Mouse (Mus musculus) hindbrain, postnatal 0 days (tissue): Measurements from ENCODE around the gene Enc1. TPM values are rescaled to one million over a fixed set of nuclear protein-coding genes. Genes with fewer than 3 reads are reported as not detected.

Experiments
- ATAC-seq: fragments of 200-750 bp; cut with Nextera tagmentation; 2 replicates; pipeline ENCODE4 v1.8.0; 2017; ENCODE audit warnings: mild to moderate bottlenecking, moderate TSS enrichment, moderate library complexity
- DNase-seq: peaks from one replicate; pipeline ENCODE4 v3.0.0-alpha.2; 2015; ENCODE audit warnings: low spot score
- H3K27ac ChIP-seq: fragments of 300-500 bp; sonication (generic); 2 replicates; pipeline ENCODE4 v1.5.1; 2014; ENCODE audit warnings: mild to moderate bottlenecking
- H3K27me3 ChIP-seq: fragments of 300-500 bp; sonication (generic); 2 replicates; pipeline ENCODE4 v1.6.1; 2014; ENCODE audit warnings: low read length, mixed read lengths; ENCODE audit not compliant: insufficient read depth
- H3K36me3 ChIP-seq: fragments of 300-500 bp; sonication (generic); 2 replicates; pipeline ENCODE4 v1.6.1; 2014; ENCODE audit warnings: low read length, mixed read lengths; ENCODE audit not compliant: insufficient read depth
- H3K4me1 ChIP-seq: fragments of 300-500 bp; sonication (generic); 2 replicates; pipeline ENCODE4 v1.6.1; 2014; ENCODE audit warnings: antibody characterized with exemption, low read length, mixed read lengths; ENCODE audit not compliant: insufficient read depth
- H3K4me2 ChIP-seq: fragments of 300-500 bp; sonication (generic); 2 replicates; pipeline ENCODE4 v1.6.1; 2014; ENCODE audit warnings: low read depth, mild to moderate bottlenecking, low read length, moderate library complexity, mixed read lengths
- H3K4me3 ChIP-seq: fragments of 300-500 bp; sonication (generic); 2 replicates; pipeline ENCODE4 v1.5.1; 2014; ENCODE audit warnings: low read length
- H3K9ac ChIP-seq: fragments of 300-500 bp; sonication (generic); replicated peaks from 2 replicates; pipeline ENCODE4 v1.6.1; 2014; ENCODE audit warnings: mild to moderate bottlenecking, low read length, moderate library complexity, mixed read lengths
- H3K9me3 ChIP-seq: fragments of 300-500 bp; sonication (generic); 2 replicates; pipeline ENCODE4 v1.6.1; 2016; ENCODE audit warnings: low read length, mixed read lengths
- CTCF ChIP-seq: IDR thresholded peaks from 2 replicates; pipeline ENCODE4 v1.5.1; 2016; ENCODE audit warnings: antibody characterized with exemption, control low read depth, low read depth
- WGBS: fragments of 180-500 bp; shearing (Covaris S2); extraction: QIAGEN DNeasy Blood & Tissue Kit; methylation state at CpG from one replicate; pipeline ENCODE4 v1.1.7; 2014; 5-methylcytosine and 5-hydroxymethylcytosine counted together
- polyA plus RNA-seq: library from polyadenylated mRNA; unstranded; fragments of >200 nt; fragmentation: Nextera tagmentation; extraction: Ambion mirVana; gene quantifications from 2 replicates; pipeline ENCODE4 v1.2.1, GENCODE M21; 2015
- total RNA-seq: library from RNA; depleted of rRNA; stranded (reverse); fragments of >200 nt; gene quantifications from 2 replicates; pipeline ENCODE4 v1.2.3, GENCODE M21; 2014

Gene Enc1
- total and polyA plus RNA-seq, 2 experiments from 2014 or later = 33.3 to 179 TPM

DNA sequence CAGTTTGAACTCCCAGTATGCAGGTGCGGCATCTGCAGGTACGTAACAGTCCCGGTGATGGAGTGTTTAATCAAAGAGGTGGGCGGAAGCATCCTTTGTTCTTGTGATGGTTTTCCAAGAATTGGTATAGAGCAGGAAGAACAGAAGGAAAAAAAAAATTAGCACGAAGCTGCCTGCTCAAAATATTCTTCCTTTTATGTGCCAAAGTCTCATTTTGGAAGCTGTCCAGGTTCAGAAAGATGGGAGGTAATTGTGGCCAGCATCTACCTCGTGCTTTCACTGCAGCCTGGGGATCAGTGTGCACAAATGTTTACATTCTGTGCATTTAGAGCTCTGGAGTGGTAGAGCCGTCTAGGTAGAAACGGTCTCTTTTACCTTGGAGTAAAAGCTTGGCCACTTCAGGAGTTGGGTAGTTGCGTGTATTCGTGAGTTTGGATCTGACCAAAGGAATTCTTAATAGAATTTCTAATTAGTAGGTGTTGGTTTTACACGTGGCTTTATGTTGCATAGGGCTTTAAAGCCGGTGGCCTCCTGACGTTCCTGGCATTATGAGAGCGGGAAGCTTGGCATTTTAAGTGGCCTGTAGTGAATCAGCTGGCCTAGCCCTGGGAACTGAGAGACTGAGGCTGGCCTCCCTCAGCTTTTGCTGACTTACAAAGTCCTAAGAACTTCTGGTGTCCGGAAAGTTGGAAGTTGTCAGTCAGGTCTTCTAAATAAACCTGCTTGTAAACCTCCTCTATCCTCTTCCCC, 3.2 kb downstream of the Enc1 start:
- H3K27ac ChIP-seq = peak overlapping the region; percentile 94; the same call in 1 of the 2 replicates
- TF ChIP-seq CTCF = no peak
- peaks cover 25% of the 10 kb centered on the region; the same call in 1 of the 2 replicates for H3K4me1 ChIP-seq
- H3K9me3 ChIP-seq = no peaks in the 10 kb centered on the region
- peak overlapping the region; percentile 97 for H3K4me3 ChIP-seq
- H3K4me2 ChIP-seq = peak overlapping the region; percentile 97
- peaks cover 15% of the 10 kb centered on the region; the same call in 1 of the 2 replicates for H3K36me3 ChIP-seq
- DNase-seq (no peak), ATAC-seq (no peak)
- peak overlapping the region; percentile 77 for H3K9ac ChIP-seq
- H3K27me3 ChIP-seq = no peaks in the 10 kb centered on the region
- 17% methylated on average over 15 of the region's 15 CpGs for WGBS

DNA sequence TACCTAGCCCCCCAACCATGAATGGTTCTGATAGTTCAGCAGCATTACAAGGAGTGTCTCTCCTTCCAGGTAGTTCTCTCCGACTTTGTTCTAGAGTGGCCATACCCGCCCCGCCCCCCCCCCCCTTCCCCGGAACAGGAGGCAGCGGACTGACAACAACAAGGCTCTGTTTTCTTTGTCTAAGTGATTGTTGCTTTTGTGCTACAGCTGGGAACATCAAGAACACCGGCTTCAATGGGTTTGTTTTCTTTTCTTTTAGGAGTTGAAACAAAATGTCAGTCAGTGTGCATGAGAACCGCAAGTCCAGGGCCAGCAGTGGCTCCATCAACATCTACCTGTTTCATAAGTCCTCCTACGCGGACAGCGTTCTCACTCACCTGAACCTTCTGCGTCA, 3.8 kb downstream of the Enc1 start:
- DNase-seq = no peak
- Histone ChIP-seq H3K4me3 (peak overlapping the region; percentile 97), H3K4me1 (peaks cover 28% of the 10 kb centered on the region), H3K4me2 (peak overlapping the region; percentile 97), H3K27me3 (no peaks in the 10 kb centered on the region), H3K36me3 (peaks cover 15% of the 10 kb centered on the region; the same call in 1 of the 2 replicates), H3K27ac (peak overlapping the region; percentile 38; the same call in 1 of the 2 replicates), H3K9ac (peak overlapping the region; percentile 77; the same call in 1 of the 2 replicates), H3K9me3 (no peaks in the 10 kb centered on the region)
- 37% methylated on average over 11 of the region's 11 CpGs for WGBS
- no peak for TF ChIP-seq CTCF
- ATAC-seq = no peak

DNA sequence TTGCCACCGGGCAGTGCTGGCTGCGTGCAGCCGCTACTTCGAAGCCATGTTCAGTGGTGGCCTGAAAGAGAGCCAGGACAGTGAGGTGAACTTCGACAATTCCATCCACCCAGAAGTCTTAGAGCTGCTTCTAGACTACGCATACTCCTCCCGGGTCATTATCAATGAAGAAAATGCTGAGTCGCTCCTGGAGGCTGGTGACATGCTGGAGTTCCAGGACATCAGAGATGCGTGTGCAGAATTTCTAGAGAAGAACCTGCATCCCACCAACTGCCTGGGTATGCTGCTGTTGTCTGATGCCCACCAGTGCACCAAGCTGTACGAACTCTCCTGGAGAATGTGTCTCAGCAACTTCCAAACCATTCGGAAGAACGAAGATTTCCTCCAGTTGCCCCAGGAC, 4.3 kb downstream of the Enc1 start:
- Histone ChIP-seq H3K9ac (no peak overlapping the region; the same call in 1 of the 2 replicates), H3K36me3 (peaks cover 15% of the 10 kb centered on the region; the same call in 1 of the 2 replicates), H3K9me3 (no peaks in the 10 kb centered on the region), H3K4me3 (peak overlapping the region; percentile 97), H3K4me2 (peak overlapping the region; percentile 97), H3K27me3 (no peaks in the 10 kb centered on the region), H3K27ac (no peak overlapping the region), H3K4me1 (peaks cover 33% of the 10 kb centered on the region)
- ATAC-seq (no peak), DNase-seq (no peak)
- TF ChIP-seq CTCF = no peak
- WGBS = 64% methylated on average over 12 of the region's 12 CpGs

DNA sequence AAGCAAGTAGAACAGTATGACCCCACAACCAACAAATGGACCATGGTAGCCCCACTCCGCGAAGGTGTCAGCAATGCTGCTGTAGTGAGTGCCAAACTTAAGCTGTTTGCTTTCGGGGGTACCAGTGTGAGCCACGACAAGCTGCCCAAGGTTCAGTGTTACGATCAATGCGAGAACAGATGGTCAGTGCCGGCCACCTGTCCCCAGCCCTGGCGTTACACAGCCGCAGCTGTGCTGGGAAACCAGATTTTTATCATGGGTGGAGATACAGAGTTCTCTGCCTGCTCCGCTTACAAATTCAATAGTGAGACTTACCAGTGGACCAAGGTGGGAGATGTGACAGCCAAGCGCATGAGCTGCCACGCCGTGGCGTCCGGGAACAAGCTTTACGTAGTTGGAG, 5.3 kb downstream of the Enc1 start:
- ATAC-seq (no peak), DNase-seq (no peak)
- Histone ChIP-seq H3K9ac (no peak overlapping the region), H3K4me3 (no peak overlapping the region), H3K36me3 (peaks cover 15% of the 10 kb centered on the region; the same call in 1 of the 2 replicates), H3K4me1 (peaks cover 36% of the 10 kb centered on the region), H3K27ac (0 out of 2 replicates have a peak overlapping the region, but pooled peaks have one; percentile 4), H3K27me3 (no peaks in the 10 kb centered on the region), H3K9me3 (no peaks in the 10 kb centered on the region), H3K4me2 (peak overlapping the region; percentile 97)
- WGBS = 50% methylated on average over 16 of the region's 16 CpGs
- no peak for TF ChIP-seq CTCF

DNA sequence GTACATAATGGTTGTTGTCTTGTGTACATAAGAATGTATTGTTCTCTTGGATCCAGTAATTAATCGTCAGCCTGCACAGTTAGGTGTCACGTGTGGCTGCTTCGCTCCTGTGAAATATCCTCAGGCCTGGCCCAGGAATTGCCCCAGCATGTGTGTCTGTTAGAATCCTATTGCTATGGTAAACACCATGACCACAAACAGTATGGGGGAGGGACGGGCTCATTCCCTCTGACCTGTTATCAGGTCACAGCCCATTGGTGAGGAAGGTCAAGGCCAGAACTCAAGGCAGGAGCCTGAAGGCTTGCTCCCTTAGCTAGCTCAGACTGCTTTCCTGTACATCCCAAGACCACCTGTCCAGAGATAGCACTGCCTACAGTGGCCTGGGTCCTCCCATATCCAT, 6.8 kb downstream of the Enc1 start:
- DNase-seq = no peak
- Histone ChIP-seq H3K36me3 (peaks cover 15% of the 10 kb centered on the region; the same call in 1 of the 2 replicates), H3K9ac (no peak overlapping the region), H3K27ac (no peak overlapping the region), H3K9me3 (no peaks in the 10 kb centered on the region), H3K4me2 (peak overlapping the region; percentile 97), H3K4me1 (peaks cover 44% of the 10 kb centered on the region), H3K4me3 (no peak overlapping the region), H3K27me3 (no peaks in the 10 kb centered on the region)
- TF ChIP-seq CTCF = no peak
- no peak for ATAC-seq
- 25% methylated on average over 4 of the region's 4 CpGs for WGBS

DNA sequence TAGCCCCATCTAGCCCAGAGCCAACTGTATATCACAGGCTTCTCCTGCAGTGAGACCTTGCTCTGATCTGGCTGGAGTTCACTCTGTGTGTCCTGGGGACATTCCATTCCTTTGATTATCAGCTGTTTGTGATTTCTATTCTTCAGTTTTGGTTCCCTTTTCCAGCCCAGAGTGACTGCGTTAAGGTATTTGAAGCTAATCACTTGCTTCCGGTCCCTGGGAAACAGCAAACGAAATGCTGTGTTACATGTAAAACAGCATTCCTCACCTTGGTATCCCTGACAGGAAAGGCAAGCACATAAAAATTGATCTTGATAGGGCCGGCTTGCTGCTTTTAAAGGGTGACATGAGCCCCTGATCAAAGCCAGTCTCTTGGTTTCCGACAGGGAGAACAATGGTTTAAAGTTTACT, 8.2 kb downstream of the Enc1 start:
- no peak for ATAC-seq
- Histone ChIP-seq H3K27me3 (no peaks in the 10 kb centered on the region), H3K4me2 (peak overlapping the region; percentile 97), H3K4me3 (no peak overlapping the region), H3K9ac (0 out of 2 replicates have a peak overlapping the region, but pooled peaks have one; percentile 31), H3K36me3 (peaks cover 15% of the 10 kb centered on the region; the same call in 1 of the 2 replicates), H3K4me1 (peaks cover 51% of the 10 kb centered on the region), H3K27ac (0 out of 2 replicates have a peak overlapping the region, but pooled peaks have one; percentile 45), H3K9me3 (no peaks in the 10 kb centered on the region)
- no peak for TF ChIP-seq CTCF
- 25% methylated on average over 5 of the region's 5 CpGs for WGBS
- DNase-seq = no peak
